Mouse (Mus musculus) fibroblast of lung, adult 2 months (primary cell): ENCODE results near the gene Gsap.
"Not testable (repeated sequence)": the region's sequence is repeated elsewhere in the genome, so short reads cannot be mapped to it uniquely, and the experiment has no call there.

Experiments
- DNase-seq: peaks from one replicate; pipeline ENCODE4 v3.0.0-alpha.2; 2011; ENCODE audit warnings: low read depth

The Gsap gene

GRCm38 (mm10) chr5:21326494-21326893, 140.4 kb downstream of the Gsap start:
- DNase-seq, result no peak

GRCm38 (mm10) chr5:21328560-21328959, 142.5 kb downstream of the Gsap start:
- no peak for DNase-seq

- no peak for DNase-seq
Measured at GRCm38 (mm10) chr5:21329672-21330665, 143.9 kb downstream of the Gsap start.

- DNase-seq, result no peak
Measured at GRCm38 (mm10) chr5:21331656-21332055, 145.6 kb downstream of the Gsap start.

- no peak for DNase-seq
Measured at GRCm38 (mm10) chr5:21332119-21332518, 146.1 kb downstream of the Gsap start.

- not testable (repeated sequence) for DNase-seq
Measured at GRCm38 (mm10) chr5:21342265-21342664, 156.2 kb downstream of the Gsap start.

GRCm38 (mm10) chr5:21348366-21348765, 162.3 kb downstream of the Gsap start:
- peak; percentile 82 for DNase-seq

- no peak for DNase-seq
Measured at GRCm38 (mm10) chr5:21351678-21352077, 165.6 kb downstream of the Gsap start.

GRCm38 (mm10) chr5:21358648-21359047, 172.6 kb downstream of the Gsap start:
- DNase-seq, result no peak

GRCm38 (mm10) chr5:21363343-21363742, 177.3 kb downstream of the Gsap start:
- DNase-seq, result no peak
